Mouse (Mus musculus): Measurements from ENCODE around the gene Madd. TPM values are rescaled to one million over a fixed set of nuclear protein-coding genes. Genes with fewer than 3 reads are reported as not detected.
"Not testable (repeated sequence)": the region's sequence is repeated elsewhere in the genome, so short reads cannot be mapped to it uniquely, and the experiment has no call there.

Madd gene
- polyA plus RNA-seq, 1 experiment from 2014 or later, result 16.2 TPM

GRCm38 (mm10) chr2:91113852-91114251, 69.8 kb downstream of the Madd start:
- Histone ChIP-seq H3K36me3 (no peaks in the 10 kb centered on the region), H3K4me1 (replicated peaks) (peaks cover 12% of the 10 kb centered on the region; the same call in 1 of the 2 replicates), H3K4me2 (no peak overlapping the region), H3K27ac (no peak overlapping the region), H3K4me3 (replicated peaks) (no peak overlapping the region), H3K9me3 (no peaks in the 10 kb centered on the region), H3K27me3 (peaks cover 22% of the 10 kb centered on the region), H3K9ac (replicated peaks) (no peak overlapping the region)
- ATAC-seq (ENCODE audit: insufficient number of reproducible peaks, insufficient read depth, low FRiP score, low TSS enrichment, low read depth), result no peak
- WGBS, result 74% methylated on average over 6 of the region's 6 CpGs

GRCm38 (mm10) chr2:91113334-91113733, 70.3 kb downstream of the Madd start:
- WGBS, result 71% methylated on average over 10 of the region's 10 CpGs
- Histone ChIP-seq H3K4me2 (no peak overlapping the region), H3K9me3 (no peaks in the 10 kb centered on the region), H3K36me3 (no peaks in the 10 kb centered on the region), H3K4me3 (replicated peaks) (no peak overlapping the region), H3K9ac (replicated peaks) (no peak overlapping the region), H3K27me3 (peaks cover 22% of the 10 kb centered on the region), H3K27ac (no peak overlapping the region), H3K4me1 (replicated peaks) (peaks cover 12% of the 10 kb centered on the region; the same call in 1 of the 2 replicates)
- ATAC-seq (ENCODE audit: insufficient number of reproducible peaks, insufficient read depth, low FRiP score, low TSS enrichment, low read depth), result no peak

DNA sequence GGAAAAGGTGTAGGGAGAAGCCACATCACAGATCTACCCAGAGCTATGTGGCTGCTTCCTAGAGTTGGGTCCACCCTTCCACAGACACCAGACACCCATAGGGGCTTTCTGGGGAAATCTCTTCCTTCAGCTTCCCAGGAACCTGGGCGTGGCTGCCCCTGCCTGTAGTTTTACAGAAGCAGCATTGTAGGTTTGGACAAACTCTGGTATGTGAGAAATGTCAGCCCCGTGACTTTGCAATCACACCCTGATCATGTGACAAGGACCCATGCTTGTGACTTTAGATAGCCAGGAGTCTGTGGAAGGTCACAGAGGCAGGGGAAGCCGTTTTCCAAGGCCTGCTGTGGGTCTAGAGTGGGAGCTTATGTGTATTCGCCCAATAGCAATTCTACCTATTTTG, 71.1 kb downstream of the Madd start:
- H3K4me2 ChIP-seq, result no peak overlapping the region
- H3K27me3 ChIP-seq, result peaks cover 16% of the 10 kb centered on the region
- ATAC-seq (ENCODE audit: insufficient number of reproducible peaks, insufficient read depth, low FRiP score, low TSS enrichment, low read depth), result no peak
- WGBS, result 56% methylated on average over 4 of the region's 4 CpGs
- H3K4me3 ChIP-seq (replicated peaks), result no peak overlapping the region
- H3K4me1 ChIP-seq (replicated peaks), result peaks cover 12% of the 10 kb centered on the region; the same call in 1 of the 2 replicates
- no peak overlapping the region for H3K27ac ChIP-seq
- H3K9ac ChIP-seq (replicated peaks), result no peak overlapping the region
- no peaks in the 10 kb centered on the region for H3K9me3 ChIP-seq
- H3K36me3 ChIP-seq, result no peaks in the 10 kb centered on the region

- not testable (repeated sequence) for ATAC-seq (ENCODE audit: insufficient number of reproducible peaks, insufficient read depth, low FRiP score, low TSS enrichment, low read depth)
Measured at GRCm38 (mm10) chr2:91111832-91112231, 71.8 kb downstream of the Madd start.

DNA sequence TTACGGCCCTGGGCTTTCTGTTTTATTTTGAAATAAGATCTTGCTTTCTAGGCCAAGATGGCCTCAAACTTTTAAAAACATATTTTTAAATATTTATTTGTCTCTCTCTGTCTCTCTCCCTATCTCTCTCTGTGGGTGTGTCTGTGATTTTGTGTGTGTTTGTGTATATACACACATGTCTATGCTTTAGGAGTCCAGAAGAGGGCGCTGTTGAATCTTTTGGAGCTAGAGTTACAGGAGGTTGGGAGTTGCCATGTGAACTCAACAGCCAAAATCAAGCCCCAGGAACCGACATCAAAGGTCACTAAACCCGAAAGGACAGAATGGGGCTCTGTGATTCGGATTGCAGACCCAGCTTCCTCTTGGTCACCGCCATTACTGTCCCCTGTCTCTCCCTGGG, 73.2 kb downstream of the Madd start:
- ATAC-seq (ENCODE audit: insufficient number of reproducible peaks, insufficient read depth, low FRiP score, low TSS enrichment, low read depth), result no peak
- Histone ChIP-seq H3K4me3 (replicated peaks) (no peak overlapping the region), H3K4me2 (no peak overlapping the region), H3K9me3 (no peaks in the 10 kb centered on the region), H3K9ac (replicated peaks) (no peak overlapping the region), H3K27ac (no peak overlapping the region), H3K36me3 (no peaks in the 10 kb centered on the region), H3K4me1 (replicated peaks) (peaks cover 5% of the 10 kb centered on the region; the same call in 1 of the 2 replicates), H3K27me3 (peaks cover 2% of the 10 kb centered on the region; the same call in 1 of the 2 replicates)
- 74% methylated on average over 6 of the region's 6 CpGs for WGBS

More at GRCm38 (mm10) chr2:91111832-91112231, 71.8 kb downstream of the Madd start:
- H3K9ac ChIP-seq (replicated peaks); H3K4me3 ChIP-seq (replicated peaks); H3K36me3 ChIP-seq; H3K4me2 ChIP-seq; H3K9me3 ChIP-seq; H3K27ac ChIP-seq: not testable (repeated sequence)
- Histone ChIP-seq H3K27me3 (peaks cover 12% of the 10 kb centered on the region), H3K4me1 (replicated peaks) (peaks cover 12% of the 10 kb centered on the region; the same call in 1 of the 2 replicates)
- 89% methylated on average over 3 of the region's 3 CpGs for WGBS

- Histone ChIP-seq H3K4me1 (replicated peaks) (no peaks in the 10 kb centered on the region), H3K4me2 (no peak overlapping the region), H3K9me3 (no peaks in the 10 kb centered on the region), H3K27me3 (0 out of 2 replicates have a peak, but pooled peaks cover 3% of the 10 kb centered on the region), H3K4me3 (replicated peaks) (no peak overlapping the region), H3K36me3 (no peaks in the 10 kb centered on the region), H3K9ac (replicated peaks) (no peak overlapping the region), H3K27ac (no peak overlapping the region)
- WGBS, result 92% methylated on average over 5 of the region's 5 CpGs
- ATAC-seq (ENCODE audit: insufficient number of reproducible peaks, insufficient read depth, low FRiP score, low TSS enrichment, low read depth), result no peak
Measured at GRCm38 (mm10) chr2:91109807-91110385, 73.7 kb downstream of the Madd start.

GRCm38 (mm10) chr2:91109241-91109640, 74.4 kb downstream of the Madd start:
- no peaks in the 10 kb centered on the region for H3K36me3 ChIP-seq
- 82% methylated on average over 5 of the region's 5 CpGs for WGBS
- ATAC-seq (ENCODE audit: insufficient number of reproducible peaks, insufficient read depth, low FRiP score, low TSS enrichment, low read depth), result no peak
- H3K4me1 ChIP-seq (replicated peaks), result no peaks in the 10 kb centered on the region
- no peak overlapping the region for H3K4me3 ChIP-seq (replicated peaks)
- no peak overlapping the region for H3K4me2 ChIP-seq
- no peaks in the 10 kb centered on the region for H3K9me3 ChIP-seq
- no peak overlapping the region for H3K9ac ChIP-seq (replicated peaks)
- H3K27me3 ChIP-seq, result 0 out of 2 replicates have a peak, but pooled peaks cover 3% of the 10 kb centered on the region
- H3K27ac ChIP-seq, result no peak overlapping the region

GRCm38 (mm10) chr2:91108156-91108555, 75.5 kb downstream of the Madd start:
- H3K9ac ChIP-seq (replicated peaks), result no peak overlapping the region
- WGBS, result 85% methylated on average over 3 of the region's 3 CpGs
- H3K4me2 ChIP-seq, result no peak overlapping the region
- no peak for ATAC-seq (ENCODE audit: insufficient number of reproducible peaks, insufficient read depth, low FRiP score, low TSS enrichment, low read depth)
- H3K36me3 ChIP-seq, result no peaks in the 10 kb centered on the region
- no peak overlapping the region for H3K4me3 ChIP-seq (replicated peaks)
- no peaks in the 10 kb centered on the region for H3K4me1 ChIP-seq (replicated peaks)
- no peaks in the 10 kb centered on the region for H3K9me3 ChIP-seq
- H3K27ac ChIP-seq, result no peak overlapping the region
- 0 out of 2 replicates have a peak, but pooled peaks cover 3% of the 10 kb centered on the region for H3K27me3 ChIP-seq

GRCm38 (mm10) chr2:91101124-91101740, 82.4 kb downstream of the Madd start:
- Histone ChIP-seq H3K9me3 (no peaks in the 10 kb centered on the region), H3K4me2 (no peak overlapping the region), H3K4me1 (replicated peaks) (no peaks in the 10 kb centered on the region), H3K27me3 (peaks cover 3% of the 10 kb centered on the region; the same call in 1 of the 2 replicates), H3K27ac (no peak overlapping the region), H3K4me3 (replicated peaks) (no peak overlapping the region), H3K9ac (replicated peaks) (no peak overlapping the region), H3K36me3 (no peaks in the 10 kb centered on the region)
- ATAC-seq (ENCODE audit: insufficient number of reproducible peaks, insufficient read depth, low FRiP score, low TSS enrichment, low read depth), result peak; percentile 84; the same call in 1 of the 2 replicates
- WGBS, result 19% methylated on average over 7 of the region's 7 CpGs

GRCm38 (mm10) chr2:91098156-91098555, 85.5 kb downstream of the Madd start:
- Histone ChIP-seq H3K9me3 (no peaks in the 10 kb centered on the region), H3K27ac (no peak overlapping the region), H3K36me3 (no peaks in the 10 kb centered on the region), H3K4me2 (no peak overlapping the region), H3K9ac (replicated peaks) (no peak overlapping the region), H3K27me3 (no peaks in the 10 kb centered on the region; the same call in 1 of the 2 replicates), H3K4me3 (replicated peaks) (no peak overlapping the region), H3K4me1 (replicated peaks) (no peaks in the 10 kb centered on the region)
- no peak for ATAC-seq (ENCODE audit: insufficient number of reproducible peaks, insufficient read depth, low FRiP score, low TSS enrichment, low read depth)
- WGBS, result 85% methylated on average over 2 of the region's 2 CpGs

DNA sequence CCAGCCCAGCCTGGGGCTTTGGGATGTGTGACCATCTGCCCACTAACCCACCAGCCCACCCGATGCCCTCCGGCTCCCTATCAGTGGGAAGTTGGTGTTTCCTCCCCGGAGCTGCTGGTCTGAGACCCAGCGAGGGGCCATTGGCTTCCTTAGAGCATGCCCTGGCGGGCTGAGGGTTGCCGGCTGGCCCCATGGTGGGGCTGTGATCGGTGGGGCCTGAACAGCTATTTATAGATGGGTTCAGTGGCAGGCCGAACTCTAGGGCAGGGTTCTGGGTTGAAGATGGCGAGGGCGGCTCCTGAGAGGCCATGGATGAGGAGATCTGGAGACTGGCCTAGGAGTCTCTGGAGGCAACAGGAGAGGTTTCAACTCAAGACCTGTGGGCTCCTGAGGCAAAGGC, 86.6 kb downstream of the Madd start:
- Histone ChIP-seq H3K4me3 (replicated peaks) (no peak overlapping the region), H3K9me3 (no peaks in the 10 kb centered on the region), H3K4me2 (no peak overlapping the region), H3K9ac (replicated peaks) (no peak overlapping the region), H3K27ac (no peak overlapping the region), H3K36me3 (no peaks in the 10 kb centered on the region), H3K27me3 (no peaks in the 10 kb centered on the region; the same call in 1 of the 2 replicates), H3K4me1 (replicated peaks) (no peaks in the 10 kb centered on the region)
- no peak for ATAC-seq (ENCODE audit: insufficient number of reproducible peaks, insufficient read depth, low FRiP score, low TSS enrichment, low read depth)
- 86% methylated on average over 10 of the region's 10 CpGs for WGBS

Data from limb, embryonic 12.5 days (tissue).